ENCODE assay signal across 19 mouse cellular contexts in the genomic region with DNA sequence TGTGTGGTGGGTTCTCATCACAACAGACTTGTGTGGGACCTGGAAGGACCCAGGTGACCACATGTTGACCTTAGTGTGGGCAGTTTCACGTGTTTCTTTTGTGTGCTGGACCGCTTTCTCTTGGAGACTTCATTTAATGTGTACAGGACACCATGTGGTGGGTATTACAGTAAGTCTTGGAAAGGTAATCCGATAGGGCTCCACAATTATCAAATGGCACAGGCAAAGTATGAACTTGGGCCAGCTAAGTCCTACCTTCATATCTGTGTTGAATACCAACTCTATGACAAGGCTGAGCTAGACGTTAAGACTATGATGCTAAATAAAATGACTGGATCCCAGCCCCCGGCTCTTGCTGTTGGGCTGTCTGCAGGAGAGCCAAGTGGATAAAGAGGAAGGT.
DNase-seq lines count a peak whose midpoint lies in the region; TF ChIP-seq lines count a peak whose summit lies in the region.
"Had no signal": no experiment of that assay in that cellular context is flagged by ENCODE, and none has a peak within 500 bp of the region (broad histone marks: within the 10 kb centered on the region; RNA-seq: fewer than 3 reads in every experiment).

No protein-coding gene starts in this region.

- no peak for DNase-seq in heart, embryonic 10.5 days (ENCODE audit: low spot score)
- DNase-seq in heart, postnatal 25 days (ENCODE audit: low spot score), result no peak
- DNase-seq in NIH3T3 (ENCODE audit: low read depth), result peak; percentile 50
- no peak for DNase-seq in limb, embryonic 10.5 days (ENCODE audit: low spot score)
- no peak for DNase-seq in left cerebral cortex, postnatal 10 days (ENCODE audit: extremely low spot score in 1 of 2, low spot score in 2 of 2)
- DNase-seq in adrenal gland, postnatal 25 days, result no peak
- DNase-seq: adrenal gland, postnatal 36 days; cerebellum, adult 9-10 months; kidney, adult 18-20 months; kidney, postnatal 25 days; liver; liver, postnatal 0 days; spleen, adult 18-20 months; thymus, adult 18-20 months had no signal

- TF ChIP-seq CTCF in embryonic fibroblast, embryonic 13.5 days (IDR thresholded peaks at IDR 0.05; ENCODE audit: borderline replicate concordance, insufficient read depth, low read length), result no peak

- WGBS in heart, embryonic 10.5 days, result 51% methylated on average over 5 of the region's 5 CpGs
- 87% methylated on average over 5 of the region's 5 CpGs for WGBS in limb, embryonic 10.5 days

- no peaks in the 10 kb centered on the region for H3K27me3 ChIP-seq in heart, embryonic 10.5 days (ENCODE audit: insufficient read depth, poor library complexity, severe bottlenecking)
- H3K27me3 ChIP-seq in limb, embryonic 10.5 days (ENCODE audit: low read depth, poor library complexity, severe bottlenecking), result no peaks in the 10 kb centered on the region
- H3K27me3 ChIP-seq: Patski had no signal

- peaks cover 28% of the 10 kb centered on the region for H3K4me1 ChIP-seq in heart, embryonic 10.5 days
- H3K4me1 ChIP-seq in embryonic fibroblast, embryonic 13.5 days (ENCODE audit: control insufficient read depth, insufficient read depth, low read length), result peaks cover 20% of the 10 kb centered on the region
- peaks cover 14% of the 10 kb centered on the region for H3K4me1 ChIP-seq in limb, embryonic 10.5 days

- no peak overlapping the region for H3K4me3 ChIP-seq in heart, embryonic 10.5 days
- H3K4me3 ChIP-seq in embryonic fibroblast, embryonic 13.5 days (ENCODE audit: insufficient read depth, low read length), result no peak overlapping the region
- H3K4me3 ChIP-seq in limb, embryonic 10.5 days, result no peak overlapping the region
- H3K4me3 ChIP-seq: erythroblast, embryonic 14.5 days; left cerebral cortex, adult 2 months had no signal

- no peaks in the 10 kb centered on the region for H3K9me3 ChIP-seq in heart, embryonic 10.5 days
- no peaks in the 10 kb centered on the region for H3K9me3 ChIP-seq in limb, embryonic 10.5 days (replicated peaks)

- intact Hi-C loops in heart, postnatal 25 days (cut with DNase I), result no loop called here
- intact Hi-C loops in left cerebral cortex, postnatal 10 days (cut with DNase I), result no loop called here

- H3K36me3 ChIP-seq in heart, embryonic 10.5 days, result no peaks in the 10 kb centered on the region
- H3K36me3 ChIP-seq in limb, embryonic 10.5 days, result no peaks in the 10 kb centered on the region

- peak overlapping the region; percentile 72 for H3K27ac ChIP-seq in heart, embryonic 10.5 days
- H3K27ac ChIP-seq in embryonic fibroblast, embryonic 13.5 days (ENCODE audit: insufficient read depth, low read length), result peak overlapping the region; percentile 95
- H3K27ac ChIP-seq in limb, embryonic 10.5 days, result peak overlapping the region; percentile 56; the same call in 1 of the 2 replicates
- H3K27ac ChIP-seq: hindbrain, postnatal 0 days; left cerebral cortex, adult 2 months had no signal

- TF ChIP-seq POLR2A in embryonic fibroblast, embryonic 13.5 days (IDR thresholded peaks at IDR 0.05; ENCODE audit: low read depth, low read length), result no peak
